Mouse (Mus musculus) common myeloid progenitor, adult 5-6 weeks (primary cell): Measurements from ENCODE around the gene Fnbp1l. TPM values are rescaled to one million over a fixed set of nuclear protein-coding genes. Genes with fewer than 3 reads are reported as not detected.

Experiments used
- ATAC-seq: replicated peaks from 2 replicates; pipeline ENCODE4 v1.8.0; 2016; ENCODE audit warnings: low read depth, mild to moderate bottlenecking, moderate TSS enrichment, inconsistent platforms; ENCODE audit not compliant: poor library complexity, severe bottlenecking
- total RNA-seq: library from RNA; stranded (forward); fragments of 200-1000, 187-1606 nt; gene quantifications from 2 replicates; pipeline ENCODE4 v1.2.3, GENCODE M21; 2017

The Fnbp1l gene
- total RNA-seq, 1 experiment from 2014 or later: 33.1 TPM

- no peak for ATAC-seq
Measured at GRCm38 (mm10) chr3:122500929-122501328, 118.6 kb downstream of the Fnbp1l start.

GRCm38 (mm10) chr3:122499647-122500046 lies 119.9 kb downstream of the Fnbp1l start:
- ATAC-seq: no peak

- ATAC-seq: no peak
Measured at GRCm38 (mm10) chr3:122498528-122498927, 121.0 kb downstream of the Fnbp1l start.

GRCm38 (mm10) chr3:122497871-122498270 lies 121.6 kb downstream of the Fnbp1l start:
- 0 out of 2 replicates have a peak, but pooled peaks have one; percentile 25 for ATAC-seq

- ATAC-seq: no peak
Measured at GRCm38 (mm10) chr3:122494764-122495163, 124.8 kb downstream of the Fnbp1l start.

- no peak for ATAC-seq
Measured at GRCm38 (mm10) chr3:122492872-122493615, 126.5 kb downstream of the Fnbp1l start.

- no peak for ATAC-seq
Measured at GRCm38 (mm10) chr3:122492006-122492405, 127.5 kb downstream of the Fnbp1l start.

- ATAC-seq: no peak
Measured at GRCm38 (mm10) chr3:122490574-122490973, 128.9 kb downstream of the Fnbp1l start.

Other genes with a start within 250 kb of the Fnbp1l start
- 7.1 and 10.1 TPM in 2 replicates for gene Pde5a, start 109.2 kb upstream of the Fnbp1l start, total RNA-seq